Mouse (Mus musculus) myocyte (in vitro differentiated cells): ENCODE measurements around the gene Lman2l. TPM values are rescaled to one million over a fixed set of nuclear protein-coding genes. Genes with fewer than 3 reads are reported as not detected.

ENCODE experiments used
- H3K27me3 ChIP-seq: one replicate; pipeline ENCODE4 v1.6.1; 2011; ENCODE audit not compliant: control insufficient read depth, insufficient read depth, insufficient read length
- H3K36me3 ChIP-seq: one replicate; pipeline ENCODE4 v1.6.1; 2011; ENCODE audit not compliant: control insufficient read depth, insufficient read depth
- H3K4me2 ChIP-seq: one replicate; pipeline ENCODE4 v1.6.1; 2011; ENCODE audit warnings: low read depth, control low read depth
- H3K4me3 ChIP-seq: one replicate; pipeline ENCODE4 v1.5.1; 2011; ENCODE audit warnings: mild to moderate bottlenecking, control low read depth, moderate library complexity
- H3K79me2 ChIP-seq: one replicate; pipeline ENCODE4 v1.6.1; 2011; ENCODE audit not compliant: control insufficient read depth, insufficient read depth
- H3ac ChIP-seq: one replicate; pipeline ENCODE4 v1.6.1; 2011; ENCODE audit not compliant: control insufficient read depth, insufficient read length
- CEBPB ChIP-seq: IDR thresholded peaks from 2 replicates; pipeline ENCODE4 v1.6.1; 2011; ENCODE audit warnings: mild to moderate bottlenecking, moderate library complexity; ENCODE audit not compliant: poor library complexity, insufficient read depth, severe bottlenecking
- E2F4 ChIP-seq: IDR thresholded peaks from one replicate; pipeline ENCODE4 v1.6.1; 2011; ENCODE audit warnings: mild to moderate bottlenecking, control low read depth, moderate library complexity; ENCODE audit not compliant: insufficient read depth
- MAX ChIP-seq: IDR thresholded peaks from one replicate; pipeline ENCODE4 v1.6.1; 2011; ENCODE audit warnings: low read depth, mild to moderate bottlenecking, control low read depth
- MYOD1 ChIP-seq, 3 experiments: IDR thresholded peaks; one replicate each; pipeline ENCODE4 v1.6.1; 2011; ENCODE audit warnings: control low read depth in 2 of 3, low read depth in 2 of 3, mild to moderate bottlenecking in 2 of 3, moderate library complexity in 1 of 3; ENCODE audit not compliant: insufficient read length in 2 of 3, control insufficient read depth in 1 of 3
- MYOG ChIP-seq, 3 experiments: IDR thresholded peaks; one replicate each; pipeline ENCODE4 v1.6.1; 2011; ENCODE audit warnings: control low read depth in 2 of 3, low read depth in 2 of 3, mild to moderate bottlenecking in 2 of 3; ENCODE audit not compliant: insufficient read length in 2 of 3, control insufficient read depth in 1 of 3, insufficient read depth in 1 of 3
- POLR2A ChIP-seq: IDR thresholded peaks from one replicate; pipeline ENCODE4 v1.6.1; 2011; ENCODE audit warnings: low read depth, mild to moderate bottlenecking, control low read depth, moderate library complexity; ENCODE audit not compliant: insufficient read length
- POLR2AphosphoS2 ChIP-seq: IDR thresholded peaks from one replicate; pipeline ENCODE4 v1.6.1; 2011; ENCODE audit warnings: low read depth, control low read depth; ENCODE audit not compliant: insufficient read length
- REST ChIP-seq: IDR thresholded peaks from one replicate; pipeline ENCODE4 v1.6.1; 2011; ENCODE audit warnings: mild to moderate bottlenecking, control low read depth, moderate library complexity; ENCODE audit not compliant: insufficient read depth, insufficient read length
- SRF ChIP-seq: IDR thresholded peaks from one replicate; pipeline ENCODE4 v1.6.1; 2011; ENCODE audit warnings: low read depth; ENCODE audit not compliant: control insufficient read depth, insufficient read length
- TCF12 ChIP-seq: IDR thresholded peaks from one replicate; pipeline ENCODE4 v1.6.1; 2011; ENCODE audit warnings: mild to moderate bottlenecking, control low read depth; ENCODE audit not compliant: poor library complexity, insufficient read depth, severe bottlenecking
- TCF3 ChIP-seq: IDR thresholded peaks from one replicate; pipeline ENCODE4 v1.6.1; 2011; ENCODE audit warnings: low read depth, control low read depth; ENCODE audit not compliant: insufficient read length
- USF1 ChIP-seq: IDR thresholded peaks from one replicate; pipeline ENCODE4 v1.6.1; 2011; ENCODE audit warnings: low read depth, mild to moderate bottlenecking, control low read depth, moderate library complexity
- polyA plus RNA-seq: library from polyadenylated mRNA; unstranded; fragments of >200 nt; fragmentation: generic; extraction: Trizol; gene quantifications from one replicate; pipeline ENCODE4 v1.2.1, GENCODE M21; 2012; ENCODE audit warnings: missing spikeins

Gene Lman2l
- polyA plus RNA-seq, 1 experiment, result 44.8 TPM

GRCm38 (mm10) chr1:36433616-36434015 lies 11.5 kb downstream of the Lman2l start:
- H3K27me3 ChIP-seq, result no peaks in the 10 kb centered on the region
- H3K4me2 ChIP-seq, result no peak overlapping the region
- H3K79me2 ChIP-seq, result no peaks in the 10 kb centered on the region
- peaks cover 27% of the 10 kb centered on the region for H3K36me3 ChIP-seq
- no peak overlapping the region for H3ac ChIP-seq
- no peak overlapping the region for H3K4me3 ChIP-seq
- TF ChIP-seq POLR2A (no peak), TCF3 (no peak), MYOG (IDR thresholded peaks at IDR 0.05; ENCODE audit: control insufficient read depth in 1 of 3, insufficient read depth in 1 of 3, insufficient read length in 2 of 3, low read depth in 2 of 3) (no peak), USF1 (no peak), MAX (no peak), CEBPB (no peak), TCF12 (no peak)

GRCm38 (mm10) chr1:36432999-36433398 lies 12.1 kb downstream of the Lman2l start:
- TF ChIP-seq TCF3 (no peak), CEBPB (no peak), TCF12 (no peak), REST (no peak), MYOD1 (IDR thresholded peaks at IDR 0.05; ENCODE audit: control insufficient read depth in 1 of 3, insufficient read length in 2 of 3, low read depth in 2 of 3) (no peak), MAX (no peak), SRF (no peak)
- no peak overlapping the region for H3K4me2 ChIP-seq
- peaks cover 22% of the 10 kb centered on the region for H3K36me3 ChIP-seq
- no peak overlapping the region for H3ac ChIP-seq
- no peaks in the 10 kb centered on the region for H3K79me2 ChIP-seq
- no peak overlapping the region for H3K4me3 ChIP-seq
- no peaks in the 10 kb centered on the region for H3K27me3 ChIP-seq

DNA sequence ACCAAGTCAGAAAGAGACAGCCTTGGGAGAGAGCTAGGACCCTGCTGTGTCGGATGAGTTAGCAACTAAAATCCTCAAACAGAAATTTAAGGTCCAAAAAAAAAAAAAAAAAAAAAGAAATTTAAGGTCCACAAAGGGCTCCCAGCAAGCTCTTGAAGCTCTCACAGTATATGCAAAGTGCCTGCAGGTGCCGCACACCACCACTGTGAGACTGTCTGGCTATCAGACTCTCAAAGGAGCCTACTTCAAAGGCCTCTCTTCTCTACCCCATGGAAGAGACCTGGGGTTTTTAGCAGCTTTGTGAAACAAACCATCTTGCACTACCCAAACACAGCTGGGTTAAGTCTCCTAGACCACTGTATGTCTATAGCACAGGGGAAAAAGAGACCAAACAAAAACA lies 15.6 kb downstream of the Lman2l start:
- H3ac ChIP-seq, result no peak overlapping the region
- peaks cover 40% of the 10 kb centered on the region for H3K36me3 ChIP-seq
- TF ChIP-seq E2F4 (no peak), CEBPB (no peak), TCF3 (no peak), REST (no peak), POLR2A (no peak), USF1 (no peak), MYOD1 (IDR thresholded peaks at IDR 0.05; ENCODE audit: control insufficient read depth in 1 of 3, insufficient read length in 2 of 3, low read depth in 2 of 3) (no peak), MYOG (IDR thresholded peaks at IDR 0.05; ENCODE audit: control insufficient read depth in 1 of 3, insufficient read depth in 1 of 3, insufficient read length in 2 of 3, low read depth in 2 of 3) (no peak), POLR2AphosphoS2 (no peak), SRF (no peak), TCF12 (no peak), MAX (no peak)
- H3K4me3 ChIP-seq, result no peak overlapping the region
- H3K27me3 ChIP-seq, result no peaks in the 10 kb centered on the region
- H3K4me2 ChIP-seq, result no peak overlapping the region
- H3K79me2 ChIP-seq, result no peaks in the 10 kb centered on the region

DNA sequence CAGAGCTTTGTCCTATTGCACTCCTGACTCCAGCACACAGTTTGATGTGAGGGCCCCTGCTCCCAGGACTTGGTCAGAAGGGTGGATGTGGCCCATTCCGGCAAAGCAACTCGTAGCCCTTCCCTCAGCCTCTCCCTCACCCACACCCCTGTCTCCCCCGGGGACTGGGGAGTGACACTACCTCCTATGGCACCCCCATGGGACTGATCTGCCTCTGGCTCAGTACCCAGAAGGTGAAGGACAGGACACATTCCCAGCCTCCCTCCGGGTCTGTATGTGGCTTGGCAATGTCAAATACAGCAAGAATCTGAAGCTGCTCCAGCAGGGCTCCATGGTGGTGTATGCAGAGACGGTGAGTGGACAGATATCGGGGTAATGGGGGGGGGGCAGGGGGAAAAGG lies 40.5 kb downstream of the Lman2l start:
- Histone ChIP-seq H3K4me3 (no peak overlapping the region), H3K79me2 (no peaks in the 10 kb centered on the region), H3K4me2 (no peak overlapping the region), H3K27me3 (peaks cover 4% of the 10 kb centered on the region), H3ac (no peak overlapping the region), H3K36me3 (no peaks in the 10 kb centered on the region)
- no peak for TF ChIP-seq MYOG (IDR thresholded peaks at IDR 0.05; ENCODE audit: control insufficient read depth in 1 of 3, insufficient read depth in 1 of 3, insufficient read length in 2 of 3, low read depth in 2 of 3)
- no peak for TF ChIP-seq POLR2AphosphoS2
- no peak for TF ChIP-seq POLR2A
- no peak for TF ChIP-seq MAX
- no peak for TF ChIP-seq E2F4
- no peak for TF ChIP-seq TCF3
- TF ChIP-seq SRF, result no peak
- TF ChIP-seq REST, result no peak
- no peak for TF ChIP-seq USF1

DNA sequence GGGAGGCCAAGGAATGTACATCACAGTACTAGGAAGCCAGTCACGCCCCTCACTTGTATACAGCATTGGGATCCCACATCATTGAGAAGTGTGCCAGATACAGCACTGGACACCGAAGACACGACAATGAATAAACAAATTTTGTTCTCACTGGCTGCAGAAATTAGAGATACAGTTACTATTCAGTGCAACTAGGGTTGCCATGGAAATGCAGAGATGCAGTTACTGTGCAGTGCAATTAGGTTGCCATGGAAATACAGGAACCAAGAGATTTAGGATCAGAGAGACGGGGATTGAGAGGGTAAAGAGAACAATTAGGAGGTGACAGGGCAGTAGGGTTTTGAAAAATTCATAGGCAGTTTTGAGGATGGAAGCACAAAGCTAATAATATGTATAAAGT lies 43.6 kb downstream of the Lman2l start:
- peaks cover 4% of the 10 kb centered on the region for H3K27me3 ChIP-seq
- no peak overlapping the region for H3K4me3 ChIP-seq
- no peaks in the 10 kb centered on the region for H3K79me2 ChIP-seq
- TF ChIP-seq POLR2A (no peak), POLR2AphosphoS2 (no peak)
- no peak overlapping the region for H3K4me2 ChIP-seq
- no peaks in the 10 kb centered on the region for H3K36me3 ChIP-seq
- no peak overlapping the region for H3ac ChIP-seq
